Mouse (Mus musculus) heart, adult 11 months (tissue): ENCODE results near the gene Zfp13.
A peak's percentile ranks its signal among the peaks of the same experiment; 100 is the strongest.

Experiments used
- DNase-seq: peaks from one replicate; pipeline ENCODE4 v3.0.0; 2022

Zfp13 gene

DNA sequence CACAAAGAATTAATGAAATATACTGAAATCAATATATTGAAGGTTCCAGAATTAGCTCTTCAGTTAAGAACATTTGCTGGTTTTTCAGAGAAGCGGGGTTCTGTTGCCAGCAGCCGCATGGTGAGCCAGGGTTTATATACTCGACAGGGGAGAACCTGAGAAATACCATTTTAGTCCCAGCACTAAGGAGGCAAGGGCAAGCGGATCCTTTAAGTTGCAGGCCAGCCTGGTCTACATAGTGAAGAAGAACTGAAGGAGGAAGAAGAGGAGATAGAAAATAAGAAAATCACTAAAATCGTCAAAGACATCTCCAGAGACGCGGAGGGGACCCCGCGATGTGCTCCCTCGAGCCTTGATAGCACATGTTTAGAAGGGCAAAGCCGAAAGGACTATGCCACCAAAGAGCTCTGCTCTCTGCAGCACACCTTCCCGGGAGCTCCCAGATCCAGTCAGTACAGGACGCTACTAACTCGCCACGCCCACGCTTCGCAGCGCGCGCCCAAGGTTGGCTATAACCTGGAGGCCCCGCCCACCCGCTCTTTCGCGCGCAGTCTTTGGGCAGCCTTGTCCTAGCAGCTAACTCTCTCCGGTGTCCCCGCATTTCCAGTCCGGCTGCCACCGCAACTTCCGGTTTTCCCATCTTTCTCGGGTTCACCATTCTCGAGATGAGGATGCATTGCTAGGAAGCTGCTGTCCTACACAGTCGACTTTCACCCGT, 6.9 kb downstream of the Zfp13 start:
- DNase-seq, result peak; percentile 99

DNA sequence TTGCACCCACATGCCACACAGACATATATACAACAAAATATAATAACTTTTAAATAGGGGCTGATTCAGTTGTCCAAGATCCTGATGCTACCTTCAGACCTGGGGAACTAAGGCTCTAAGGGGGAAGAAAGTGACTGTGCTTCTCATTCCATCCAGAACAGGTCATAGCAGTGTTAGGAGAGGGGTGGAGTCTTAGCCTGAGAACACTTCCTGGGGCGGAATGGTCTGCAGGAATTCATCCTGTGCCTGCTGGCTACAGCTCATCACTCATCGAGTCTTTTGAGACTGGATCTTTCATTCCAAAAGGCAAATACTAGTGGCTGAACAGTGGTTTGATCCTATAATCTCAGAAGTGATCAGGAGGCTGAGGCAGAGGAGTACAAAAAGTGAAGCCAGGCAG, 12.0 kb downstream of the Zfp13 start:
- DNase-seq, result no peak

DNA sequence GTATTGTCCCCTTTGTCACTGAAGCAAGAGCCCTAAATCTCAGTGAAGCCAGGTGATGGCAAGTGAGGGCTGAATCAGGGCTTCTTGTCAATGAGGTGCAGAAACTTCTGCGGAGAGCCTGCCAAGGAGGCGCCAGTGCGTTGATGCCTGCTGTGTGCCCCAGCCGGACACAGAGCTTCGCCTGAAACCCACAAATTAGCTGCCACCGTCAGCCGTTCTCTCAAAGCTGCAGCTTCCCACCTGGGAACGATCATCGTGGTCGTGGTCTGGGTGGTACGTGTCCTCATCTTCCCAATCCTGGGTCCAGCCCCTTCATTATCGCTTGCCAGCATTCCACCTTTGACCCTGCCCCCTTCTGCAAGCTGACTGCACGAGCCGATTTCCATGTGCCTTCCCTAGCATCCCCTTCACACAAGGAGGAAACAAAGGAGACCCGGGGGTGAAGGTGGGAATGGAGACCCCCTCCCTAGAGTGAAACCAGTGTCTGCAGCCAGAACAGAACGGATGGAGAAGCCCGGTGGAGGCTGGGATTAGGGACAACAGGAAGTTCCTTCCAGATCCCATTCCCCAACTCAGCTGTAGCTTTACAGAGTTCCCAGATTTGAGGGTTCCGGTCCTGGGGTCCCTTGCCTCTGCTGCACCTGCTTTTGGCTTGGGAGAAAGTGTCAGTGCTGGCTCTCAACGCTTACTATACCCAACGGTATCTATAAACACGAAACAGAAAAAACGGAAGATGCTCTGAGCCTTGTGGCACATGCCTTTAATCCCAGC, 13.4 kb downstream of the Zfp13 start:
- DNase-seq, result peak; percentile 95

DNA sequence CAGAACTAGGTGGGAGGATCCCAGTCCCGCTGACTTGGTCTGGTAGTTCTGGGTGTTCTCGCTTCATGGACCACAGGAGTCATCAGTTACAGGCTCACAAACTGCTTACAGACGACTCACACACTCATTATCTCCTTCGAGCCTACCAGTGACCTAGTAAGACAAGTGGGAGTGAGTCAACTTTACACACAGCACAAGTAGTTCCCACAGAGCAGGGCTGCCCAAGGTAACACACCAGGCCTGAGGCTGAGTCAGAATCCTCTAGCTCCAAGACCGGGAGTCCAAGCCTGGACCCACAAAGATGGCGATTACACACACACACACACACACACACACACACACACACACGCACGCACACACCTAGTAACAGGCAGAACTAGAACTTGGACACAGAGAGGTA, 14.5 kb downstream of the Zfp13 start:
- DNase-seq, result no peak

DNA sequence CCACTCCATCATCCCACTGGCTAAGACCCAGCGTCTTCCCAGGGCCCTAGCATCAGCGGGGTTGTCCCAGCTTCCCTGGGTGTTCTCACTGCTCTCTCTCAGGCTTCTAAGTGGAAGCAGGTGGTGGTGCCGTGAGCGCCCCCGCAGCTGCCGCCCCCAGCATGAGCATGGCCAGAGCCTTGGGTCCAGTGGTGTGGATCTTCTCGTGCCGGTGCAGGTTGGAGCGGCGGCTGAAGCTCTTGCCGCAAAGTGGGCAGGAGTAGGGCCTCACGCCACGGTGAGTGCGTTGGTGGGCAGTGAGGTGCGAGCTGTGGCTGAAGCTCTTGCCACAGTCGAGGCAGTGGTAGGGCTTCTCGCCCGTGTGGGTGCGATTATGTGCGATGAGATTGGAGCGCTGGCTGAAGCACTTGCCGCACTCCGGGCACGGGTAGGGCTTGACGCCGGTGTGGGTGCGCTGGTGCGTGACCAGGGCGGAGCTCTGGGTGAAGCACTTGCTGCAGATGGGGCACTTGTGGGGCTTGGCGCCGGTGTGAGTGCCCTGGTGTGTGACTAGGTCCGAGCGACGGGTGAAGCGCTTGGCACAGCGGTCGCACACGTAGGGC, 23.2 kb downstream of the Zfp13 start:
- peak; percentile 85 for DNase-seq

DNA sequence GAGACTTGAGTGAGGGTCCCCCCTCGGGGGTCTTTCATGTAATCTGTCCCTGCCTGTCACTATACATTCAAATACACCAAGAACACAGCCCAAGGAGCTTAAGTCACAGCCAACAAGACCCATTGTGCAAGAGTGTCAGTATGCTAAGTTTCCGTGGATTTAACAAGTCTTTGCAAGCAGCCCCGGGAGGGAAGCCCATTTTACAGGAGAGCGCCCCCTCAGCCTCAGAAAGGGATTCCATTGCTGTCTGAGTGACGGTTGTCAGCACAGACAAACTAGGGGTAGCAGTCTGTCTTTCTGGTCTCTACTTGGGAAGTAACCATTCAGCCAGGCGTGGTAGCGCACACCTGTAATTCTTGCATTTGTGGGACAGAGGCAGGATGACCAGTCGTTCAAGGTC, 25.2 kb downstream of the Zfp13 start:
- no peak for DNase-seq

DNA sequence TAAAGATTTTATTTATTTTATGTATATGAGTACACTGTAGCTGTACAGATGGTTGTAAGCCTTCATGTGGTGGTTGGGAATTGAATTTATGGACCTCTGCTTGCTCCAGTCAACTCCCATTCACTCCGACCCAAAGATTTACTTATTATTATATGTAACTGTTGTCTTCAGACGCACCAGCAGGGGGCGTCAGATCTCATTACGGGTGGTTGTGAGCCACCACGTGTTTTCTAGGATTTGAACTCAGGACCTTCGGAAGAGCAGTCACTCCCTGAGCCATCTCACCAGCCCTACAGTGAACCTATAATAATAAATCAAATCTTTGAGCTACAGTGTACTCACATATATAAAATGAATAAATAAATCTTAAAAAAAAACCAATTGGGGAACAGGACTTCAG, 27.2 kb downstream of the Zfp13 start:
- no peak for DNase-seq

DNA sequence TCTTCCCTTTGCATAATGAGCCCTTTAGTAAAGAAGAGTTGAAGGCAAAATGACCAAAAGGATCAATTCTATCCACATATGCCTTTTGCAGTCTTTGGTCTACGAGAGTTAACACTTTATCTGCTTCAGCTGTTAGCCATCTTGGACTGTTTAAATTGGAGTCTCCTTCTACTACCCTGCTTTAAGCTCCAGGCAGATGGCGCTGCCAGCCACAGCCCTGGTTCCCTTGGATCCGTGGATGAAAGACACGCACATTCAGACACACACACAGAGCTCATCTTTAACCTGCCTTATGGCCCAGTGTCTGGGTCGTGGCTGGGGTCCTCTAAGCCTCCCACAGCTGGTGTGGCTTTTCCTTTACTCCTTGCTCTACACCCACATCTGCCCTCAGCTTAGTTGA, 28.2 kb downstream of the Zfp13 start:
- DNase-seq, result no peak

DNA sequence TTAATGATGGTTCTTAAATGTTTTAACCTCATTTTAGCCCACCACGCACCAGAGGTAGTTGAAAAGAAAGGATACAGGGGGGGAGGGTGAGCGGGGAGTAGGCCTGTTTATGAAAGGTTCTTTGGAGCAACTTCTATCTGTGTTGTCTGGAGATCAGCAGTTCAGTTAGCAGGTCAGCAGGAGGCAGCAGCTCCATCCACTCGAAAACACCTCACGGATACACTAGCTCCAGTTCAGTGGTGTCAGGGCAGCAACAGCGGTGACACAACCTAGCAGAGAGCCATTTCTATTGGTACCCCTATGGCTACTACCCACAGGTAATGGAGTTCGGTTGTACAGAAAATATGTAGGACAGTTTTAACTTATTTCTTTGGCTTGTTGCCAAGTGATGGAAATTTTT, 29.3 kb downstream of the Zfp13 start:
- DNase-seq, result peak; percentile 94

DNA sequence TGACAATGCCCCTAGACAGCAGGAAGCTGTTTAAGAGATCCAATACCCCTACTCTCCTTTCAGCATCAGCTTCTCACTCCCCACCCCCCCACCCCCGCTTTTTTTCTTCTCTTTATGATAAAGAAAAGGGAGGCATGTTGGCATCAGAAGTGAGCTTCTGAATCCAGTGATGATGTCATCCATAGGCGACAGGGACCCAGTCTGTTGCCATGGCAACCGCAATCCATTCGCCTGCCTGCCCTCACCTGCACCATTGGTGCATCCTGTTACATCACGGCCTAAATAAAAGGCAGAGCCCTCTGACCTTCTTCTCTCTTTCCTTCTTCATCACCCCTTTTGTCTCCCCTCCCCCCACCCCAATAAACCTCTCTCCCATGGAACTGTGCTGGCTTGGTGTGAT, 30.9 kb downstream of the Zfp13 start:
- no peak for DNase-seq

DNA sequence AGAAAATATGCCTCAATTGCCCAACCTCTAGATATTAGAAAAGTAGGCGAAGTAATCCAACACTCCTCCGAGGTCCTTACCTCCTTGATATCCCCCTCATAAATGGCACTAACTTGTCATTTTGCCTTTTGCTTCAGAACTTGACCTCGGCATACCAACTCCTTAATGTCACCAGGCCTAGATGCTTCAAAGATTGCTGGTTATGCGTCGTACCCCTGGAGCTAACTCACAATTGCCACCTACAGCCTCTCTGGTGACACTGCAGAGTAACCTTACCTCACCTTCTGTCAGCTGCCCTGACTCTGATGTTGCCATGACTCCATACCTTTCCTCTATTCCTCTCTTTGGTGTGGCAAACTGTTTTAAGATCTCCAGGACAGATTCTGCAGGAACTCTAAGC, 32.5 kb downstream of the Zfp13 start:
- no peak for DNase-seq

DNA sequence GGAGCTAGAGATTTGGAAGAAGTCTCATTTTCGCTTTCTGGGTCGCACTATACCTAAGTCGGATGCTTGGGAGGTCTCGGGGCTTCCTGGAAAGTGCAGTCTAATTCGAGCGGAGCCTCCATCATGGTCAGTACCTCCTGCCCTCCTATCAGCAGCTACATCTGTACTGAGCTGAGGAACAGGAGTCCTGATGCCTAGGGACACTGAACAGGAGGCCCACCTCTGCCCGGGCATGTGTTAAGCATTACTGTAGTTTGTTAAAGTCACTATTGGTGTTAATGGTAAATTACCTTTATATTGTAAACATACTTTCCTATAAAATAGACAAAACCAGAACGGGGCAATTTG, 34.9 kb downstream of the Zfp13 start:
- DNase-seq, result no peak

DNA sequence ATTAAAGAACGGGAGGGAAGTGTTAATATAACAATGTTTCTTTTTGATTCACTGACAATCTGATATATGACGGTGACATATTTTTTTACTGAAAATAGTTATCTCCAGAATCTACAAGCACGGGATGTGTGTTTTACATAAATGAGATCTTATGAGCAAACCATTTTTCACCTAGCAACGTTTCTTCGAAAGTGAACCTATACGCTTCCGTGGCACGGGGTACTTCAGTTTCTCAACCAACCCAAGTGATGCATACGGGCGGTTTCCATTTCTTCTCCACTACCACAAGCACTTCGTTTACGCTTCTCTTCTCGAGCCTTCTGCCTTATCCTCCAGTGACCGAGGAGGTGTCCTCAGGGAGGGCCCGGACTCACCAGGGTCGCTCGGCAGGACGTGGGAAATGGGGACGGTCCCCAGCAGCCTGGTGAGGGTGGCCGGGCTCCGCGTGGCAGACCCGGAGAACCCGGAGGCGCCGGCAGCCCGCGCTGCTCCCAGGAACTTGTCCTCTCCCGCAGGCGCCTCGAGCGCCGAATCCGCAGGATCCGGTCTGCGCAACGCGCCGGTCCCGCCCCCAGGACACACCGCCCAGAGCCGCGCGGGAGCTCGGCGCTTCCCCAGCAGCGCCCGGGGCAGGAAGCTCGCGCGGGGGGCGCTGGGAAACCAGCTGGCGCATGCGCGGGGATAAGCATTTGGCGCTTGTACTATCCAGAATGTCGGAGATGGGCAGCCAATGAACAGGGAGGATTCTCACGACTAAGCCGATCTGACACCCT, 35.5 kb downstream of the Zfp13 start, which contains the start of gene Zfp213:
TSS of gene Zfp213 (minus strand) at position 644 of the 773 bp plus-strand sequence.
- peak; percentile 100 for DNase-seq

DNA sequence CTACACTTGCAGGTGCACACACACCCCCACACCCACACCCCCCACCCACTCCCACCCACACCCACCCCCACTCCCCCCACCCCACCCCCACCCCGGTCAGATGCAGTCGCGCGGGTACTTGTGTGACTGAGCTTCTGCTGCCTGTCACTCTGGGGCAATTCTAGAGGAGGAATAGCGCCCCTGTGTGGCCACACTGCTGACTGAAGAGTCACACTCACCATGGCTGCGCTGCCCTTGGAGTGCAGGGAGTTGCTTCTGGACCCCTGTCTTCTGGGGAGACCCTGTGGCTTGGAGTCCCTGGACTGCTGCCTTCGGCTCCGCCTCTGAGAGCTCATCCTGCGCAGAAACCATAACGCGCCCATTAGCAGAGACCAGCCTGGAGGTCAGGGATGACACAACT, 39.5 kb downstream of the Zfp13 start:
- no peak for DNase-seq

DNA sequence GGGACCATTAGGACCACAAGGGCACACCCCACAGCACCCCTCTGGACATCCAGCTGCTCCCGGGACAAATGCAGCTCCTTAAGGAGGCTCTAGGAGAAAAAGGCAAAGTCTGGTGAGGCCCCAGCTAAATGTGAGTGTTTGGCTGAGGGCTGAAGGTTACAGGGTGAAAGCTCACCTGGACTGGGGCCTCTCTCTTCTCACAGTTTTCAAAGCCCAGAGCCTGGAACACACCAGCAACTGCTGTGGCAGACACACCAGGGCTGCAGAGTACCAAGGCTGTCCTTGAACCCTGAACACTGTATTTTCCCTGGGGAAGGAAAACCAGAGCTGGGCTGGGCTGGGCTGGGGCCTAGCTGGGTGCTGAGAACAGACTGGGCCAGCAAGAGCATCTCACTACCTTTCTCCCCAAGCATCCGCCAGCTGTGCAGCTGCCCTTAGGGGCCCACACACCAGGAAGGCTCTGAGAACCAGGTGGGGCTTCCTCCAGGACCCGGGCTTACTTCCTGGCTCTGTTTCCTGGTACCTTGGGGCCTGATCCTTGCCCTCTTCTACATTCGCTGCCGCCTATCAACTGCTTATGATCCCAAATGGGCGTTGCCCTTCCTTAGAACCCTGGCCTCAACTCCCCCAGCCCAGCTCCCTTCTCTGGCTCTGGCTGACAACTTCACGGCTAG, 43.9 kb downstream of the Zfp13 start:
- DNase-seq, result peak; percentile 89

DNA sequence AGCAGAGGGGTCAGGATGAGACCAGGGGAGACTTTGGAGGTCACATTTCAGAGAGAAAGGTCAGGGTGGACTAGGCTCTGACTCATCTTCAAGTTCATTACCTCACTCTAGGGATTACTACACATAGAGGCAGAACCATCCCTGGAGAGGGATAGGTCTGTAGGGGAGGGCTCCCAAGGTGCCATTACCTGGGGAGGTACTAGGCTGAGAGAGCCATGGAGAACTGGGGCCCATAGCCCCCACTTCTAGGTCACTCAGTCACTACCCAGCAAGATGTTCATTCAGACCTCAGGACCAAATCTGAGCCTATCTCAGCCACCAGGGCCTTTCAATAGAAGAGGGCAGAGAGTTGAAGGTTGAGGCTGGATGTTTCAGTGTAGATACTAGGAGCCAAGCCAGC, 45.0 kb downstream of the Zfp13 start:
- DNase-seq, result peak; percentile 79

DNA sequence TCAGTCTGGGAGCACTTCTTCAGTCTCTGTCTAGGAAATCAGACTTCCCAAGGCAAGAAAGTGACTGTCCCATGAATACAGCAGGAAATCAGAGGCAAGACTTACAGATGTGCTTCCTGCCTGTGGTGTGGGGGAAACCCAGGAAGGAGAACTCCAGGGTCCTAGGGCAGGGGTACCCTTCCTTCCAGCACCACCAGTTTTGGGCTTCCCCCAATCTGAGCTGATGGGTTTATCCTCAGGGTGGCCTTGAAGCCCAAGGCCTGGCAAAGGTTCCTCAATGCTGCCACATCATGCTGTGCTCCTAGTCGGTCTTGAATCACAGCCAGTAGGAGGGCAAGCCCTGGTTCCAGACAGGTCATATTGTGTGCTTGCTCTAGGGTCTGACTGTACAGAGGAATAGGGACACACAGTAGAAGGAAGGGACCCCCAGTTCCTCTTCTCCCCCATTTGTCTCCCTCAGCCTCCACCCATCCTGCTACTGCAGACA, 45.6 kb downstream of the Zfp13 start:
- no peak for DNase-seq

DNA sequence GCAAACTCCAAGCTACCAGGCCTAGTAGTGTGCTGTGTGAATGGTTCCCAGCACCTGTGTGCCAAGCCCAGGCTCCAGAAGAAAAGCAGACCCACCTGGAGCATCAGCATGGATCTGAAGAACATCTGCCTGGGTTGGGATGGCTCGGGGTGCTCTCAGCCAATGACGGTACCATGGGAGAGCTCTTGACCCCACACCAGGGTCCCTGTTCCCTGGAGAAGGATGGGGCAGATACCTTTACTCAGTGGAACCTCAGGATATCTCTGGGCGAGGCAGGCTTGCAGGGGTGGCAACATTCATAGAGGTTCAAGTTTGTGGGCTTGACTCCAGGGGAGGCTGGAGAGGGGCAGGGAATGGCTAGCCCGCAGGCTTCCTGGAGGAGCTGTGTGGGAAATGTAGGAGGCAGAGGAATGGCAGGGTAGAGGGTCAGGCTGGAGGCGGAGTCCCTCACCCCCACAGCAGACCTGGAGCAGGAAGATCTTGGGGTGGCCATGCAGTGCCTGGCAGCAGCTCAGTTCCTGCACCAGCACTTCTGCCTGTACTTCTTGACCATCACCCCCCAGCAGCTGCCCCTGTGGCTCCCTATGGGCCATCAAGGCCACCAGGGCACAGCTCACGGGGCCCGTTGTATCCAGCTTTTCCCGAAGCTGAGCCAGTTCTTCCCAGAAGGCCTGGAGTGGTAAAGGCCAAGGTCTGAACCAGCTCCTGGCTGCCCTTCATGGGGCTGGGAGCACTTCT, 46.2 kb downstream of the Zfp13 start:
- DNase-seq, result peak; percentile 89

DNA sequence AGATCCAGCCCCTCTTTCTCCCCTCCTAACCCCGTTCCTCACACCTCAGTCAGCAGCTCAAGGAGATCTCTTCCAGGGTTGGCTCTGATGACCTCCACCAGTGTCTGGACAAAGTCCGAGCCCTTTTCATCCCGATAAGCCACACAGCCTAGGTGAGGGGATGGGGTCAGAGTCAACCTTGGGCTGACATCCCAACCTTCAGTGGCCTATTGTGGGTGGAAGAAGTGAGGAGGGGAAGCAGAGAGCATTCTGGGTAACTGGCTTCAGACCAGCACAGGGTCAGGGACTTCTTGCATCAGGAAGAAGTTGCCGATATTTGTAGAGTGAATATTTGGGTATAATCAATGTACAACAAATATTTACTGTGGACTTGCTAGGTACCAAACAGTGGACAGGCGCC, 47.3 kb downstream of the Zfp13 start:
- DNase-seq, result peak; percentile 73

DNA sequence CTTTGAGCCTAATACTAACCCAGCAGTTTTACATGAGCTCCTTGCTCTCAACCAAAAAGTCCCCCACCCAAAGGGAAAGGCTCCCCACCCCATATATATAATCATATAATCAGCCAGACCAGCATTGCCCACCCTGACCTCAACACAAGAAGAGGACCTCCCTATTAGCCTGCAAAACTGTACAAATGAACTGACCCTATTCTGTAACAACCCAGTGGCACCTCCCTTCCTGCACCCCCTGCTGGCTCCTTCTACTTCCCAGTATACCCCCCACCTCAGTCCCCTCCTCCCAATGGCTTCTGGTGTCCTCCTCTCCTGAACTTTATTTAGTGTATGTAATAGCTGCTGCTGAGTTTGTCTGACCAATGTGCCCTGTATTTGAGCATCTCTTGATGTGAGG, 47.9 kb downstream of the Zfp13 start:
- peak; percentile 87 for DNase-seq

DNA sequence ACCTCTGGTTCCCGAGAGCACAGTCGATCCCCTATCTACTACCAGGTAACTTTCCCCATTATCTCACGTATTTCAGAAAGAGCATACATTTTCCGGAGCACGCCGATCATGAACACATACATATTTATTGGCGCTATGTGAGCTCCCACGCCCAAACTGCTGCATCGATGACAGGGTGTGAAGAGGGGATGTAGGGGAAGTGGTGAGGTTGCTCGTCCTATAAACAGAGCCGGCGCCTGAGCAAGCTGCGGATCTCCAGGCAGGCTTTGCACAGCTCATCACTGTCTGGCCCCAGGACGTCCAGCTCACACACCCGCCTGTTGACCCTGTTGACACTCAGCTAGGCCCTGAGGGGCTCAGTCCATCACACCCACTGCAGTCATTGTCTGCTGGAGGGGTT, 48.4 kb downstream of the Zfp13 start:
- no peak for DNase-seq
